Mouse (Mus musculus) cerebellum, adult 2 months (tissue): ENCODE results near the gene Atp8a1. TPM values are rescaled to one million over a fixed set of nuclear protein-coding genes. Genes with fewer than 3 reads are reported as not detected.

Experiments
- DNase-seq, 2 experiments: peaks; one replicate each; pipeline ENCODE4 v3.0.0; 2021
- H3K27ac ChIP-seq: fragments of 200-500 bp; 2 replicates; pipeline ENCODE4 v1.5.1; 2012; ENCODE audit warnings: low read length, control low read depth, inconsistent platforms; ENCODE audit not compliant: insufficient read depth
- H3K27me3 ChIP-seq: fragments of 200-500 bp; 2 replicates; pipeline ENCODE4 v1.6.1; 2012; ENCODE audit warnings: inconsistent platforms, mild to moderate bottlenecking, low read length, moderate library complexity; ENCODE audit not compliant: control insufficient read depth, insufficient read depth
- H3K4me1 ChIP-seq: fragments of 200-500 bp; 2 replicates; pipeline ENCODE4 v1.6.1; 2011; ENCODE audit warnings: low read length; ENCODE audit not compliant: control insufficient read depth, insufficient read depth
- H3K4me3 ChIP-seq: fragments of 200-500 bp; replicated peaks from 2 replicates; pipeline ENCODE3; 2011; ENCODE audit warnings: mild to moderate bottlenecking, low read depth, low read length, control low read depth; ENCODE audit not compliant: insufficient read depth
- CTCF ChIP-seq: fragments of 200-500 bp; IDR thresholded peaks from 2 replicates; pipeline ENCODE4 v1.5.1; 2011; ENCODE audit warnings: low read depth, mild to moderate bottlenecking, control low read depth, low read length, moderate library complexity, borderline replicate concordance; ENCODE audit not compliant: insufficient read depth
- POLR2A ChIP-seq: fragments of 200-500 bp; IDR thresholded peaks from 2 replicates; pipeline ENCODE4 v1.6.1; 2011; ENCODE audit warnings: low read length, control low read depth, borderline replicate concordance; ENCODE audit not compliant: insufficient read depth
- WGBS: fragments of 180-500 bp; shearing (Covaris S2); methylation state at CpG from one replicate; pipeline ENCODE4 v1.1.7; 2018; 5-methylcytosine and 5-hydroxymethylcytosine counted together
- polyA plus RNA-seq: library from polyadenylated mRNA; depleted of rRNA; stranded (reverse); fragments of >200 nt; gene quantifications from 2 replicates; pipeline ENCODE4 v1.2.3, GENCODE M21; 2012

The Atp8a1 gene
- polyA plus RNA-seq, 1 experiment: 56.1 TPM

GRCm38 (mm10) chr5:67654572-67654971, 192.7 kb downstream of the Atp8a1 start:
- TF ChIP-seq POLR2A: no peak
- no peak for TF ChIP-seq CTCF
- peak; percentile 42 to 65 for DNase-seq
- H3K4me3 ChIP-seq: no peak overlapping the region
- H3K27ac ChIP-seq: no peak overlapping the region
- WGBS: 40% methylated on average over 5 of the region's 5 CpGs
- peaks cover 6% of the 10 kb centered on the region for H3K4me1 ChIP-seq
- no peaks in the 10 kb centered on the region for H3K27me3 ChIP-seq

- WGBS: 92% methylated on average over 3 of the region's 3 CpGs
Measured at GRCm38 (mm10) chr5:67653543-67653942, 193.7 kb downstream of the Atp8a1 start.

GRCm38 (mm10) chr5:67652468-67652867, 194.8 kb downstream of the Atp8a1 start:
- no peak for TF ChIP-seq POLR2A

More at GRCm38 (mm10) chr5:67653543-67653942, 193.7 kb downstream of the Atp8a1 start:
- TF ChIP-seq POLR2A (no peak), CTCF (no peak)
- DNase-seq: no peak
- Histone ChIP-seq H3K27me3 (no peaks in the 10 kb centered on the region), H3K27ac (no peak overlapping the region), H3K4me3 (no peak overlapping the region), H3K4me1 (peaks cover 6% of the 10 kb centered on the region)

GRCm38 (mm10) chr5:67650021-67650420, 197.2 kb downstream of the Atp8a1 start:
- no peaks in the 10 kb centered on the region for H3K27me3 ChIP-seq
- TF ChIP-seq CTCF (no peak), POLR2A (no peak)
- H3K4me1 ChIP-seq: peaks cover 5% of the 10 kb centered on the region
- no peak for DNase-seq
- no peak overlapping the region for H3K27ac ChIP-seq
- H3K4me3 ChIP-seq: no peak overlapping the region
- WGBS: 96% methylated on average over 5 of the region's 5 CpGs

More at GRCm38 (mm10) chr5:67652468-67652867, 194.8 kb downstream of the Atp8a1 start:
- no peak for DNase-seq
- WGBS: 96% methylated on average over 4 of the region's 4 CpGs
- Histone ChIP-seq H3K27me3 (no peaks in the 10 kb centered on the region), H3K4me3 (no peak overlapping the region), H3K27ac (no peak overlapping the region), H3K4me1 (peaks cover 6% of the 10 kb centered on the region)

- WGBS: 92% methylated on average over 4 of the region's 4 CpGs
- no peaks in the 10 kb centered on the region for H3K27me3 ChIP-seq
- H3K4me1 ChIP-seq: no peaks in the 10 kb centered on the region
- no peak overlapping the region for H3K27ac ChIP-seq
- no peak for DNase-seq
- no peak for TF ChIP-seq POLR2A
- TF ChIP-seq CTCF: no peak
- no peak overlapping the region for H3K4me3 ChIP-seq
Measured at GRCm38 (mm10) chr5:67649156-67649555, 198.1 kb downstream of the Atp8a1 start.

- Histone ChIP-seq H3K4me3 (no peak overlapping the region), H3K27ac (no peak overlapping the region), H3K4me1 (no peaks in the 10 kb centered on the region), H3K27me3 (no peaks in the 10 kb centered on the region)
- TF ChIP-seq CTCF (peak; percentile 35; the same call in 1 of the 2 replicates), POLR2A (no peak)
- peak in 1 of 2 experiments; percentile 18 for DNase-seq
- 78% methylated on average over 21 of the region's 21 CpGs for WGBS
Measured at GRCm38 (mm10) chr5:67647568-67647967, 199.7 kb downstream of the Atp8a1 start.

GRCm38 (mm10) chr5:67646756-67647529, 200.3 kb downstream of the Atp8a1 start:
- Histone ChIP-seq H3K4me1 (no peaks in the 10 kb centered on the region), H3K27ac (no peak overlapping the region), H3K27me3 (no peaks in the 10 kb centered on the region), H3K4me3 (no peak overlapping the region)
- 88% methylated on average over 20 of the region's 20 CpGs for WGBS
- no peak for TF ChIP-seq POLR2A
- no peak for DNase-seq

GRCm38 (mm10) chr5:67643537-67644255, 203.5 kb downstream of the Atp8a1 start:
- Histone ChIP-seq H3K27me3 (no peaks in the 10 kb centered on the region), H3K4me3 (no peak overlapping the region), H3K27ac (no peak overlapping the region), H3K4me1 (no peaks in the 10 kb centered on the region)
- TF ChIP-seq CTCF (no peak), POLR2A (no peak)
- DNase-seq: no peak
- 91% methylated on average over 5 of the region's 5 CpGs for WGBS
